Mouse (Mus musculus) kidney, postnatal 4 days (tissue): ENCODE measurements around the gene Mitd1.

Source experiments
- DNase-seq, 2 experiments: peaks; one replicate each; pipeline ENCODE4 v3.0.0; 2021; ENCODE audit warnings: mixed read lengths in 2 of 2

Gene Mitd1

GRCm38 (mm10) chr1:37867684-37868322 lies 22.4 kb downstream of the Mitd1 start:
- DNase-seq = no peak

GRCm38 (mm10) chr1:37867056-37867455 lies 23.2 kb downstream of the Mitd1 start:
- peak; percentile 70 to 73 for DNase-seq

- no peak for DNase-seq
Measured at GRCm38 (mm10) chr1:37866286-37866685, 23.9 kb downstream of the Mitd1 start, which contains the start of gene Tsga10. Gene Tsga10, minus strand, starts transcription at chr1:37866429.

- no peak for DNase-seq
Measured at GRCm38 (mm10) chr1:37865401-37866215, 24.6 kb downstream of the Mitd1 start.

GRCm38 (mm10) chr1:37864511-37865400 lies 25.5 kb downstream of the Mitd1 start:
- peak; percentile 99 to 100 for DNase-seq

GRCm38 (mm10) chr1:37850696-37851095 lies 39.5 kb downstream of the Mitd1 start:
- DNase-seq = no peak

- no peak for DNase-seq
Measured at GRCm38 (mm10) chr1:37846878-37847277, 43.3 kb downstream of the Mitd1 start.

GRCm38 (mm10) chr1:37831681-37832080 lies 58.5 kb downstream of the Mitd1 start:
- DNase-seq = no peak
